Mouse (Mus musculus): ENCODE results near the gene Spice1. TPM values are rescaled to one million over a fixed set of nuclear protein-coding genes. Genes with fewer than 3 reads are reported as not detected.

Spice1 gene
- 10 to 100 TPM; 18.2 to 18.4 TPM for total RNA-seq (2021)

- DNase-seq (ENCODE audit: low spot score in 2 of 2), result peak; percentile 93 to 95
- intact Hi-C loops (cut with DNase I), result loop anchor here (5.0 kb wide), 2 partner anchors 105 to 175 kb away; partner anchors contain the start of gene Usf3
Observed at GRCm38 (mm10) chr16:44347071-44347901, at the start of gene Spice1. Gene Spice1 (plus strand): TSS chr16:44347121.

GRCm38 (mm10) chr16:44299438-44300093, 47.4 kb upstream of the Spice1 start:
- no peak for DNase-seq (ENCODE audit: low spot score in 2 of 2)
- intact Hi-C loops (cut with DNase I), result no loop called here

GRCm38 (mm10) chr16:44302126-44302892, 44.6 kb upstream of the Spice1 start:
- intact Hi-C loops (cut with DNase I), result no loop called here
- DNase-seq (ENCODE audit: low spot score in 2 of 2), result no peak

GRCm38 (mm10) chr16:44303822-44304221, 43.1 kb upstream of the Spice1 start:
- intact Hi-C loops (cut with DNase I), result no loop called here
- peak in 1 of 2 experiments; percentile 62 for DNase-seq (ENCODE audit: low spot score in 2 of 2)

GRCm38 (mm10) chr16:44305606-44306005, 41.3 kb upstream of the Spice1 start:
- intact Hi-C loops (cut with DNase I), result no loop called here
- DNase-seq (ENCODE audit: low spot score in 2 of 2), result no peak

- intact Hi-C loops (cut with DNase I), result no loop called here
- no peak for DNase-seq (ENCODE audit: low spot score in 2 of 2)
Observed at GRCm38 (mm10) chr16:44313422-44313821, 33.5 kb upstream of the Spice1 start.

- intact Hi-C loops (cut with DNase I), result no loop called here
- no peak for DNase-seq (ENCODE audit: low spot score in 2 of 2)
Observed at GRCm38 (mm10) chr16:44316350-44316749, 30.6 kb upstream of the Spice1 start.

GRCm38 (mm10) chr16:44320232-44320631, 26.7 kb upstream of the Spice1 start:
- DNase-seq (ENCODE audit: low spot score in 2 of 2), result no peak

GRCm38 (mm10) chr16:44328644-44329043, 18.3 kb upstream of the Spice1 start:
- DNase-seq (ENCODE audit: low spot score in 2 of 2), result no peak
- intact Hi-C loops (cut with DNase I), result no loop called here

More at GRCm38 (mm10) chr16:44320232-44320631, 26.7 kb upstream of the Spice1 start:
- intact Hi-C loops (cut with DNase I), result no loop called here

GRCm38 (mm10) chr16:44330657-44331056, 16.3 kb upstream of the Spice1 start:
- no peak for DNase-seq (ENCODE audit: low spot score in 2 of 2)
- intact Hi-C loops (cut with DNase I), result loop anchor here (5.0 kb wide), 1 partner anchor 63 kb away; no protein-coding TSS in a partner anchor

GRCm38 (mm10) chr16:44331154-44331553, 15.8 kb upstream of the Spice1 start:
- DNase-seq (ENCODE audit: low spot score in 2 of 2), result peak; percentile 28 to 54
- intact Hi-C loops (cut with DNase I), result loop anchor here (5.0 kb wide), 1 partner anchor 64 kb away; no protein-coding TSS in a partner anchor

- intact Hi-C loops (cut with DNase I), result loop anchor here (5.0 kb wide), 1 partner anchor 64 kb away; no protein-coding TSS in a partner anchor
- peak; percentile 40 to 53 for DNase-seq (ENCODE audit: low spot score in 2 of 2)
Observed at GRCm38 (mm10) chr16:44331671-44331994, 15.3 kb upstream of the Spice1 start.

GRCm38 (mm10) chr16:44331995-44332860, 14.7 kb upstream of the Spice1 start:
- intact Hi-C loops (cut with DNase I), result loop anchor here (2.0 to 5.0 kb wide), 2 partner anchors 55 to 65 kb away; no protein-coding TSS in a partner anchor
- peak; percentile 31 to 33 for DNase-seq (ENCODE audit: low spot score in 2 of 2)

- DNase-seq (ENCODE audit: low spot score in 2 of 2), result peak; percentile 50 to 77
- intact Hi-C loops (cut with DNase I), result loop anchor here (2.0 to 5.0 kb wide), 2 partner anchors 56 to 66 kb away; no protein-coding TSS in a partner anchor
Observed at GRCm38 (mm10) chr16:44332861-44333284, 14.0 kb upstream of the Spice1 start, which contains the start of gene Sidt1. Gene Sidt1 (minus strand): TSS chr16:44333196.

GRCm38 (mm10) chr16:44337541-44337940, 9.4 kb upstream of the Spice1 start:
- intact Hi-C loops (cut with DNase I), result no loop called here

GRCm38 (mm10) chr16:44349801-44350397, 3.0 kb downstream of the Spice1 start:
- DNase-seq (ENCODE audit: low spot score in 2 of 2), result no peak
- intact Hi-C loops (cut with DNase I), result loop anchor here (5.0 kb wide), 2 partner anchors 108 to 178 kb away; partner anchors contain the start of gene Usf3

More at GRCm38 (mm10) chr16:44337541-44337940, 9.4 kb upstream of the Spice1 start:
- DNase-seq (ENCODE audit: low spot score in 2 of 2), result no peak

- no peak for DNase-seq (ENCODE audit: low spot score in 2 of 2)
- intact Hi-C loops (cut with DNase I), result no loop called here
Observed at GRCm38 (mm10) chr16:44356291-44356690, 9.4 kb downstream of the Spice1 start.

GRCm38 (mm10) chr16:44357571-44358268, 10.8 kb downstream of the Spice1 start:
- intact Hi-C loops (cut with DNase I), result no loop called here
- no peak for DNase-seq (ENCODE audit: low spot score in 2 of 2)

All from left cerebral cortex, postnatal 25 days (tissue).